Mouse (Mus musculus) testis, adult 2 months (tissue): ENCODE measurements around the gene Tcte2. TPM values are rescaled to one million over a fixed set of nuclear protein-coding genes. Genes with fewer than 3 reads are reported as not detected.

Source experiments
- H3K27ac ChIP-seq: fragments of 200-500 bp; 2 replicates; pipeline ENCODE4 v1.5.1; 2012; ENCODE audit warnings: low read depth, low read length; ENCODE audit not compliant: control insufficient read depth, insufficient read depth
- H3K27me3 ChIP-seq: fragments of 200-500 bp; 2 replicates; pipeline ENCODE4 v1.6.1; 2012; ENCODE audit warnings: mild to moderate bottlenecking, low read length, moderate library complexity; ENCODE audit not compliant: control insufficient read depth, insufficient read depth
- H3K36me3 ChIP-seq: fragments of 200-500 bp; 2 replicates; pipeline ENCODE4 v1.6.1; 2012; ENCODE audit warnings: mild to moderate bottlenecking, low read length; ENCODE audit not compliant: control insufficient read depth, insufficient read depth
- H3K4me1 ChIP-seq: fragments of 200-500 bp; 2 replicates; pipeline ENCODE4 v1.6.1; 2012; ENCODE audit warnings: low read length; ENCODE audit not compliant: control insufficient read depth, insufficient read depth
- H3K4me3 ChIP-seq: fragments of 200-500 bp; 2 replicates; pipeline ENCODE4 v1.5.1; 2012; ENCODE audit warnings: low read depth, mild to moderate bottlenecking, low read length, moderate library complexity, mixed read lengths; ENCODE audit not compliant: control insufficient read depth
- CTCF ChIP-seq: fragments of 200-500 bp; IDR thresholded peaks from 2 replicates; pipeline ENCODE4 v1.5.1; 2012; ENCODE audit warnings: low read depth, mild to moderate bottlenecking, inconsistent platforms, low read length, moderate library complexity; ENCODE audit not compliant: control insufficient read depth, insufficient read depth, insufficient replicate concordance
- POLR2A ChIP-seq: fragments of 200-500 bp; IDR thresholded peaks from 2 replicates; pipeline ENCODE4 v1.6.1; 2012; ENCODE audit warnings: low read depth, mild to moderate bottlenecking, inconsistent platforms, low read length, moderate library complexity; ENCODE audit not compliant: control insufficient read depth
- polyA plus RNA-seq: library from polyadenylated mRNA; depleted of rRNA; stranded (reverse); fragments of >200 nt; gene quantifications from 2 replicates; pipeline ENCODE4 v1.2.3, GENCODE M21; 2012

Tcte2 gene
- polyA plus RNA-seq, 1 experiment = 285 TPM

- TF ChIP-seq CTCF = no peak
- TF ChIP-seq POLR2A = no peak
- H3K27ac ChIP-seq = no peak overlapping the region; the same call in 1 of the 2 replicates
Measured at GRCm38 (mm10) chr17:13738121-13738776, 23.4 kb downstream of the Tcte2 start.

GRCm38 (mm10) chr17:13737336-13737735 is 24.3 kb downstream of the Tcte2 start:
- H3K27me3 ChIP-seq = no peaks in the 10 kb centered on the region
- H3K27ac ChIP-seq = no peak overlapping the region
- no peaks in the 10 kb centered on the region for H3K4me1 ChIP-seq
- no peaks in the 10 kb centered on the region for H3K36me3 ChIP-seq
- H3K4me3 ChIP-seq = no peak overlapping the region
- no peak for TF ChIP-seq CTCF
- TF ChIP-seq POLR2A = no peak

More at GRCm38 (mm10) chr17:13738121-13738776, 23.4 kb downstream of the Tcte2 start:
- H3K36me3 ChIP-seq = no peaks in the 10 kb centered on the region
- no peaks in the 10 kb centered on the region for H3K27me3 ChIP-seq
- H3K4me3 ChIP-seq = no peak overlapping the region
- no peaks in the 10 kb centered on the region for H3K4me1 ChIP-seq

- TF ChIP-seq POLR2A = no peak
- TF ChIP-seq CTCF = no peak
- Histone ChIP-seq H3K27me3 (no peaks in the 10 kb centered on the region), H3K4me3 (no peak overlapping the region), H3K36me3 (no peaks in the 10 kb centered on the region), H3K4me1 (no peaks in the 10 kb centered on the region), H3K27ac (no peak overlapping the region)
Measured at GRCm38 (mm10) chr17:13735803-13736282, 25.8 kb downstream of the Tcte2 start.

GRCm38 (mm10) chr17:13735057-13735456 is 26.6 kb downstream of the Tcte2 start:
- no peaks in the 10 kb centered on the region for H3K27me3 ChIP-seq
- H3K27ac ChIP-seq = no peak overlapping the region
- no peaks in the 10 kb centered on the region for H3K4me1 ChIP-seq
- no peak for TF ChIP-seq POLR2A
- H3K4me3 ChIP-seq = no peak overlapping the region
- no peaks in the 10 kb centered on the region for H3K36me3 ChIP-seq

- H3K27ac ChIP-seq = no peak overlapping the region
- H3K4me1 ChIP-seq = no peaks in the 10 kb centered on the region
- no peaks in the 10 kb centered on the region for H3K36me3 ChIP-seq
- no peak for TF ChIP-seq CTCF
- no peak for TF ChIP-seq POLR2A
- H3K4me3 ChIP-seq = no peak overlapping the region
- no peaks in the 10 kb centered on the region for H3K27me3 ChIP-seq
Measured at GRCm38 (mm10) chr17:13733971-13734370, 27.7 kb downstream of the Tcte2 start.

- Histone ChIP-seq H3K4me1 (no peaks in the 10 kb centered on the region), H3K4me3 (no peak overlapping the region), H3K27ac (no peak overlapping the region), H3K27me3 (no peaks in the 10 kb centered on the region), H3K36me3 (no peaks in the 10 kb centered on the region)
- TF ChIP-seq POLR2A (no peak), CTCF (no peak)
Measured at GRCm38 (mm10) chr17:13732685-13733084, 28.9 kb downstream of the Tcte2 start.

GRCm38 (mm10) chr17:13731727-13732112 is 29.9 kb downstream of the Tcte2 start:
- Histone ChIP-seq H3K27me3 (no peaks in the 10 kb centered on the region), H3K4me1 (no peaks in the 10 kb centered on the region), H3K27ac (no peak overlapping the region), H3K36me3 (no peaks in the 10 kb centered on the region), H3K4me3 (no peak overlapping the region)
- TF ChIP-seq CTCF (no peak), POLR2A (no peak)
